Mouse (Mus musculus) liver, adult 2 months (tissue): ENCODE data around the gene Fam19a5. TPM values are rescaled to one million over a fixed set of nuclear protein-coding genes. Genes with fewer than 3 reads are reported as not detected.

Experiments used
- DNase-seq: peaks from one replicate; pipeline ENCODE4 v3.0.0-alpha.2; 2011; ENCODE audit warnings: low read depth, low spot score; ENCODE audit errors: extremely low read depth
- H3K27ac ChIP-seq: fragments of 200-500 bp; replicated peaks from 2 replicates; pipeline ENCODE4 v1.5.1; 2012; ENCODE audit warnings: low read depth, mild to moderate bottlenecking, control low read depth, inconsistent platforms, low read length; ENCODE audit not compliant: insufficient read depth
- H3K27me3 ChIP-seq: fragments of 200-500 bp; 2 replicates; pipeline ENCODE4 v1.6.1; 2012; ENCODE audit warnings: mild to moderate bottlenecking, moderate library complexity, low read length, inconsistent platforms; ENCODE audit not compliant: control insufficient read depth, insufficient read depth
- H3K36me3 ChIP-seq: fragments of 200-500 bp; 2 replicates; pipeline ENCODE4 v1.6.1; 2012; ENCODE audit warnings: low read length, inconsistent platforms; ENCODE audit not compliant: control insufficient read depth, insufficient read depth
- H3K4me1 ChIP-seq: fragments of 200-500 bp; 2 replicates; pipeline ENCODE4 v1.6.1; 2011; ENCODE audit warnings: low read length; ENCODE audit not compliant: control insufficient read depth, insufficient read depth
- H3K4me3 ChIP-seq: fragments of 200-500 bp; 2 replicates; pipeline ENCODE4 v1.5.1; 2011; ENCODE audit warnings: low read depth, mild to moderate bottlenecking, control low read depth, low read length, moderate library complexity; ENCODE audit not compliant: insufficient read depth
- H3K79me2 ChIP-seq: fragments of 200-500 bp; 2 replicates; pipeline ENCODE4 v1.6.1; 2012; ENCODE audit warnings: inconsistent platforms, mild to moderate bottlenecking, low read length, moderate library complexity; ENCODE audit not compliant: control insufficient read depth, insufficient read depth
- H3K9ac ChIP-seq: fragments of 200-500 bp; 2 replicates; pipeline ENCODE4 v1.6.1; 2012; ENCODE audit warnings: low read depth, mild to moderate bottlenecking, control low read depth, inconsistent platforms, low read length
- CTCF ChIP-seq: fragments of 200-500 bp; IDR thresholded peaks from 2 replicates; pipeline ENCODE4 v1.5.1; 2011; ENCODE audit warnings: low read depth, low read length, control low read depth
- POLR2A ChIP-seq: fragments of 200-500 bp; IDR thresholded peaks from 2 replicates; pipeline ENCODE4 v1.6.1; 2011; ENCODE audit warnings: low read length, control low read depth; ENCODE audit not compliant: insufficient read depth; ENCODE audit errors: extremely low read depth
- WGBS: fragments of 180-500 bp; shearing (Covaris S2); methylation state at CpG from one replicate; pipeline ENCODE4 v1.1.7; 2018; 5-methylcytosine and 5-hydroxymethylcytosine counted together
- polyA plus RNA-seq: library from polyadenylated mRNA; depleted of rRNA; stranded (reverse); fragments of >200 nt; gene quantifications from 2 replicates; pipeline ENCODE4 v1.2.3, GENCODE M21; 2012
- total RNA-seq: library from RNA; depleted of rRNA; stranded (reverse); fragments of >200 nt; gene quantifications from 2 replicates; pipeline ENCODE4 v1.2.3, GENCODE M21; 2014

The Fam19a5 gene
- total and polyA plus RNA-seq, 2 experiments, result 0.28 to 0.65 TPM

GRCm38 (mm10) chr15:87550756-87551155 lies 6.7 kb downstream of the Fam19a5 start:
- Histone ChIP-seq H3K4me3 (no peak overlapping the region), H3K9ac (no peak overlapping the region), H3K4me1 (no peaks in the 10 kb centered on the region), H3K27me3 (peaks cover 2% of the 10 kb centered on the region; the same call in 1 of the 2 replicates), H3K36me3 (no peaks in the 10 kb centered on the region), H3K27ac (no peak overlapping the region), H3K79me2 (no peaks in the 10 kb centered on the region)
- DNase-seq, result no peak
- no peak for TF ChIP-seq POLR2A
- no peak for TF ChIP-seq CTCF
- WGBS, result 36% methylated on average over 5 of the region's 5 CpGs

- H3K4me3 ChIP-seq, result no peak overlapping the region
- H3K4me1 ChIP-seq, result no peaks in the 10 kb centered on the region
- H3K9ac ChIP-seq, result no peak overlapping the region
- no peaks in the 10 kb centered on the region; the same call in 1 of the 2 replicates for H3K27me3 ChIP-seq
- no peaks in the 10 kb centered on the region for H3K79me2 ChIP-seq
- WGBS, result 34% methylated on average over 8 of the region's 8 CpGs
- H3K36me3 ChIP-seq, result no peaks in the 10 kb centered on the region
- no peak overlapping the region for H3K27ac ChIP-seq
- no peak for DNase-seq
- TF ChIP-seq CTCF (no peak), POLR2A (no peak)
Measured at GRCm38 (mm10) chr15:87551556-87551955, 7.5 kb downstream of the Fam19a5 start.

- Histone ChIP-seq H3K27me3 (no peaks in the 10 kb centered on the region), H3K27ac (no peak overlapping the region), H3K9ac (no peak overlapping the region), H3K36me3 (no peaks in the 10 kb centered on the region), H3K4me3 (no peak overlapping the region), H3K4me1 (no peaks in the 10 kb centered on the region), H3K79me2 (no peaks in the 10 kb centered on the region)
- DNase-seq, result no peak
- WGBS, result 73% methylated on average over 9 of the region's 9 CpGs
- no peak for TF ChIP-seq POLR2A
- TF ChIP-seq CTCF, result no peak
Measured at GRCm38 (mm10) chr15:87555811-87556210, 11.7 kb downstream of the Fam19a5 start.

- WGBS, result 79% methylated on average over 5 of the region's 5 CpGs
- TF ChIP-seq POLR2A, result no peak
- TF ChIP-seq CTCF, result no peak
- H3K36me3 ChIP-seq, result no peaks in the 10 kb centered on the region
- H3K4me3 ChIP-seq, result no peak overlapping the region
- no peaks in the 10 kb centered on the region for H3K27me3 ChIP-seq
- no peaks in the 10 kb centered on the region for H3K79me2 ChIP-seq
- no peaks in the 10 kb centered on the region for H3K4me1 ChIP-seq
- no peak overlapping the region for H3K9ac ChIP-seq
- DNase-seq, result no peak
- H3K27ac ChIP-seq, result no peak overlapping the region
Measured at GRCm38 (mm10) chr15:87564331-87564730, 20.2 kb downstream of the Fam19a5 start.

GRCm38 (mm10) chr15:87566040-87566929 lies 22.2 kb downstream of the Fam19a5 start:
- DNase-seq, result no peak
- Histone ChIP-seq H3K27me3 (no peaks in the 10 kb centered on the region), H3K27ac (no peak overlapping the region), H3K36me3 (no peaks in the 10 kb centered on the region), H3K9ac (no peak overlapping the region), H3K4me3 (no peak overlapping the region), H3K79me2 (no peaks in the 10 kb centered on the region), H3K4me1 (no peaks in the 10 kb centered on the region)
- WGBS, result 76% methylated on average over 11 of the region's 11 CpGs
- no peak for TF ChIP-seq POLR2A
- no peak for TF ChIP-seq CTCF

- Histone ChIP-seq H3K27me3 (no peaks in the 10 kb centered on the region), H3K9ac (no peak overlapping the region), H3K27ac (no peak overlapping the region), H3K79me2 (no peaks in the 10 kb centered on the region), H3K4me1 (no peaks in the 10 kb centered on the region), H3K36me3 (no peaks in the 10 kb centered on the region), H3K4me3 (no peak overlapping the region)
- 85% methylated on average over 11 of the region's 11 CpGs for WGBS
- no peak for TF ChIP-seq POLR2A
- DNase-seq, result no peak
Measured at GRCm38 (mm10) chr15:87570182-87570581, 26.1 kb downstream of the Fam19a5 start.
